Mouse (Mus musculus): ENCODE measurements at regions not wholly inside any gene's neighbourhood (a gene's known extent, or its start where the extent isn't known, plus 50 kb on each side); places are given as distances from the start of the nearest gene placed in this dataset.

DNA sequence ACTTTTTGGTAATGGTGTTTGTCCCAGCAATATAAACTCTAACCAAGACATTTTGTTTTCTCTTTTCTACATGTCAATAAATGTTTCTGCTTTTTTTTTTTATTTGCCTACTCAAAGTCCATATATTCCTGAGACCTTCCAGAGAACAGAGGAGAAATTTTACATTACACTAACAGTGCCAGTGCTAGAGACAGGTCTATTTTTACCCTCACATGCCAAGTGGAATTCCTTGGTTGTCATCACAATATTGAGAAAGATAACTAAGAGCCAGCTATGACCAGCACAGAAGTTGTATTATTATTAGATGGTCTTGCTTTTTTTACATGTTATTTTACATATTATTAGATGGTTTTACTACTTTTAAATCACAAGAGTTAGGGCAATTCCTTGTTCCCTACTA is 282.8 kb downstream of the Rfpl4b start (continued):
- no peak for TF ChIP-seq PAX5 (IDR thresholded peaks at IDR 0.05; ENCODE audit: low read length)

GRCm38 (mm10) chr10:38516636-38517035 is 304.9 kb downstream of the Rfpl4b start:
- no peaks in the 10 kb centered on the region for H3K36me3 ChIP-seq (replicated peaks in 1 of 2; ENCODE audit: control insufficient read depth in 1 of 2, insufficient read depth in 1 of 2, low read length in 1 of 2)
- TF ChIP-seq ZMIZ1 (IDR thresholded peaks at IDR 0.05; ENCODE audit: low read depth, low read length) = no peak
- TF ChIP-seq TCF12 (IDR thresholded peaks at IDR 0.05; ENCODE audit: low read depth, low read length) = no peak
- TF ChIP-seq CTCF (conservative IDR thresholded peaks at IDR 0.05 in 1 of 2, IDR thresholded peaks at IDR 0.05 in 1 of 2; ENCODE audit: low read depth in 2 of 2, low read length in 2 of 2) = no peak
- TF ChIP-seq USF1 (IDR thresholded peaks at IDR 0.05; ENCODE audit: low read depth, low read length) = no peak
- TF ChIP-seq CHD1 (IDR thresholded peaks at IDR 0.05; ENCODE audit: low read depth, low read length) = no peak
- no peak for TF ChIP-seq HCFC1 (IDR thresholded peaks at IDR 0.05; ENCODE audit: low read depth, low read length)
- TF ChIP-seq NRF1 (IDR thresholded peaks at IDR 0.05; ENCODE audit: low read depth, low read length) = no peak
- no peak for TF ChIP-seq UBTF (IDR thresholded peaks at IDR 0.05; ENCODE audit: low read depth, low read length)
- TF ChIP-seq E2F4 (IDR thresholded peaks at IDR 0.05; ENCODE audit: insufficient replicate concordance, low read depth, low read length) = no peak
- TF ChIP-seq RCOR1 (conservative IDR thresholded peaks at IDR 0.05; ENCODE audit: low read depth, low read length) = no peak
- TF ChIP-seq MAFK (IDR thresholded peaks at IDR 0.05; ENCODE audit: insufficient replicate concordance, low read length) = no peak
- H3K4me2 ChIP-seq (ENCODE audit: insufficient read depth, low read depth, poor library complexity, severe bottlenecking) = no peak overlapping the region
- in situ Hi-C loops (cut with MboI; ENCODE audit: low pct_ligation_motif_present, low pct_unique_long_range_greater_than_20kb, low sequenced_read_pairs) (no loop called here), dilution Hi-C loops (cut with MboI; ENCODE audit: extremely low pct_ligation_motif_present, extremely low pct_unique_long_range_greater_than_20kb, low sequenced_read_pairs) (no loop called here)
- no peak for DNase-seq (ENCODE audit: extremely low read depth)
- H3K9ac ChIP-seq (ENCODE audit: insufficient read depth, low read depth) = no peak overlapping the region
- no peaks in the 10 kb centered on the region for H3K9me3 ChIP-seq (replicated peaks; ENCODE audit: low read length)
- H3K79me2 ChIP-seq (replicated peaks; ENCODE audit: control insufficient read depth, extremely low read depth, insufficient read depth, poor library complexity, severe bottlenecking) = no peaks in the 10 kb centered on the region
- no peaks in the 10 kb centered on the region for H3K4me1 ChIP-seq (ENCODE audit: control insufficient read depth in 1 of 2, insufficient read depth in 2 of 2)
- no peak overlapping the region for H3K27ac ChIP-seq (ENCODE audit: insufficient read depth, low read depth)
- H3K4me3 ChIP-seq (replicated peaks in 1 of 3; ENCODE audit: low read depth in 2 of 3, low read length in 2 of 3, poor library complexity in 1 of 3) = no peak overlapping the region
- H3K27me3 ChIP-seq (replicated peaks) = no peaks in the 10 kb centered on the region
